Mouse (Mus musculus) liver, adult 2 months (tissue): ENCODE measurements around the gene Rims1. TPM values are rescaled to one million over a fixed set of nuclear protein-coding genes. Genes with fewer than 3 reads are reported as not detected.

Experiments
- DNase-seq: peaks from one replicate; pipeline ENCODE4 v3.0.0-alpha.2; 2011; ENCODE audit warnings: low read depth, low spot score; ENCODE audit errors: extremely low read depth
- H3K27ac ChIP-seq: fragments of 200-500 bp; replicated peaks from 2 replicates; pipeline ENCODE4 v1.5.1; 2012; ENCODE audit warnings: low read depth, mild to moderate bottlenecking, control low read depth, inconsistent platforms, low read length; ENCODE audit not compliant: insufficient read depth
- H3K27me3 ChIP-seq: fragments of 200-500 bp; 2 replicates; pipeline ENCODE4 v1.6.1; 2012; ENCODE audit warnings: mild to moderate bottlenecking, moderate library complexity, low read length, inconsistent platforms; ENCODE audit not compliant: control insufficient read depth, insufficient read depth
- H3K36me3 ChIP-seq: fragments of 200-500 bp; 2 replicates; pipeline ENCODE4 v1.6.1; 2012; ENCODE audit warnings: low read length, inconsistent platforms; ENCODE audit not compliant: control insufficient read depth, insufficient read depth
- H3K4me1 ChIP-seq: fragments of 200-500 bp; 2 replicates; pipeline ENCODE4 v1.6.1; 2011; ENCODE audit warnings: low read length; ENCODE audit not compliant: control insufficient read depth, insufficient read depth
- H3K4me3 ChIP-seq: fragments of 200-500 bp; 2 replicates; pipeline ENCODE4 v1.5.1; 2011; ENCODE audit warnings: low read depth, mild to moderate bottlenecking, control low read depth, low read length, moderate library complexity; ENCODE audit not compliant: insufficient read depth
- H3K79me2 ChIP-seq: fragments of 200-500 bp; 2 replicates; pipeline ENCODE4 v1.6.1; 2012; ENCODE audit warnings: inconsistent platforms, mild to moderate bottlenecking, low read length, moderate library complexity; ENCODE audit not compliant: control insufficient read depth, insufficient read depth
- H3K9ac ChIP-seq: fragments of 200-500 bp; 2 replicates; pipeline ENCODE4 v1.6.1; 2012; ENCODE audit warnings: low read depth, mild to moderate bottlenecking, control low read depth, inconsistent platforms, low read length
- CTCF ChIP-seq: fragments of 200-500 bp; IDR thresholded peaks from 2 replicates; pipeline ENCODE4 v1.5.1; 2011; ENCODE audit warnings: low read depth, low read length, control low read depth
- POLR2A ChIP-seq: fragments of 200-500 bp; IDR thresholded peaks from 2 replicates; pipeline ENCODE4 v1.6.1; 2011; ENCODE audit warnings: low read length, control low read depth; ENCODE audit not compliant: insufficient read depth; ENCODE audit errors: extremely low read depth
- WGBS: fragments of 180-500 bp; shearing (Covaris S2); methylation state at CpG from one replicate; pipeline ENCODE4 v1.1.7; 2018; 5-methylcytosine and 5-hydroxymethylcytosine counted together
- polyA plus RNA-seq: library from polyadenylated mRNA; depleted of rRNA; stranded (reverse); fragments of >200 nt; gene quantifications from 2 replicates; pipeline ENCODE4 v1.2.3, GENCODE M21; 2012
- total RNA-seq: library from RNA; depleted of rRNA; stranded (reverse); fragments of >200 nt; gene quantifications from 2 replicates; pipeline ENCODE4 v1.2.3, GENCODE M21; 2014

The Rims1 gene
- total and polyA plus RNA-seq, 2 experiments: under 0.01 TPM; not detected in 1

DNA sequence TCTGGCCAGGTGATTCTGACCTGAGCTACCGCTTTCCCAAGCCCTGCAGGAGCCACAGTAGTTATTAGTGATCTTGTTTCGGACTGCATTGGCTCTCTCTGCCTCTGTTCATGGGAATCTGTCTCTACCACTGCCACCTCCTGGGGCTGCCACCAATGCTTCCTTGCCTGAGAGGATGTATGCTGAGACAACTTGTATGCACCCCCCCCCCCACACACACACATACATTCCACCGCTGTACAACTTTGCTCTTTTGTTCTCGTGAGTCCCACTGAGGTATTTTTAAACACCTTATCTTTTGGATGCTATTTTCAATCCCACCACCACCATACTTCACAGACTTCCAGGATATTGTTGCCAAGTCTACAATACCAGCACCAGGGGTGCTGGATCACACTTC lies 122.3 kb downstream of the Rims1 start:
- WGBS: 79% methylated on average over 4 of the region's 4 CpGs

GRCm38 (mm10) chr1:22664196-22664595 lies 141.6 kb downstream of the Rims1 start:
- 86% methylated on average over 6 of the region's 6 CpGs for WGBS
- no peak overlapping the region for H3K27ac ChIP-seq
- H3K4me1 ChIP-seq: no peaks in the 10 kb centered on the region
- no peak overlapping the region for H3K4me3 ChIP-seq
- no peaks in the 10 kb centered on the region for H3K79me2 ChIP-seq
- H3K9ac ChIP-seq: no peak overlapping the region
- H3K36me3 ChIP-seq: no peaks in the 10 kb centered on the region
- H3K27me3 ChIP-seq: no peaks in the 10 kb centered on the region
- no peak for TF ChIP-seq POLR2A
- TF ChIP-seq CTCF: no peak
- DNase-seq: no peak

More for the DNA sequence above, 122.3 kb downstream of the Rims1 start:
- no peak for DNase-seq
- no peak for TF ChIP-seq POLR2A
- no peak for TF ChIP-seq CTCF
- H3K27ac ChIP-seq: no peak overlapping the region
- no peaks in the 10 kb centered on the region for H3K4me1 ChIP-seq
- H3K4me3 ChIP-seq: no peak overlapping the region
- H3K36me3 ChIP-seq: no peaks in the 10 kb centered on the region
- no peaks in the 10 kb centered on the region for H3K27me3 ChIP-seq
- no peak overlapping the region for H3K9ac ChIP-seq
- H3K79me2 ChIP-seq: no peaks in the 10 kb centered on the region

DNA sequence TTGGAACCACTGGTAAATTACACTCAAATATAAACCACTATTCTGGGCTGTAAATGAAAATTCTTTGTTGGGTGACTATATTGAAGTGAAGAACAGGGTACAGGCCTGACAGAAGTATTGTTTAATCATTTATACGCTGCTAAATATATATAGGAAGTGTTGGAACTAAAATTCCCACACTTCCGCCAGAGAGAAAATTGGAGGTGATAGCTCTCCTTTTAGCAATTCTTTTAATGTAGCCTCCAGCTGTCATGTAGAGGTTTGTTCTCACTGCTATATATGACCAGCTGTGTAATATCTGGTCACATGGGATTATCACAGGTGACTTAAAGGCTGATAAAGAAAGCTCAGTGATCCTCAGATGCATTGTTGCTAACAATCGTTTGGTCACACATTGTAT lies 144.0 kb downstream of the Rims1 start:
- Histone ChIP-seq H3K4me3 (no peak overlapping the region), H3K27me3 (no peaks in the 10 kb centered on the region), H3K4me1 (no peaks in the 10 kb centered on the region), H3K9ac (no peak overlapping the region), H3K79me2 (no peaks in the 10 kb centered on the region), H3K36me3 (no peaks in the 10 kb centered on the region), H3K27ac (no peak overlapping the region)
- no peak for DNase-seq
- no peak for TF ChIP-seq CTCF
- TF ChIP-seq POLR2A: no peak
- WGBS: 85% methylated on average over 3 of the region's 3 CpGs

GRCm38 (mm10) chr1:22655983-22656382 lies 149.8 kb downstream of the Rims1 start:
- no peaks in the 10 kb centered on the region for H3K4me1 ChIP-seq
- TF ChIP-seq POLR2A (no peak), CTCF (no peak)
- H3K79me2 ChIP-seq: no peaks in the 10 kb centered on the region
- no peaks in the 10 kb centered on the region for H3K27me3 ChIP-seq
- H3K36me3 ChIP-seq: no peaks in the 10 kb centered on the region
- DNase-seq: no peak
- no peak overlapping the region for H3K9ac ChIP-seq
- no peak overlapping the region for H3K4me3 ChIP-seq
- H3K27ac ChIP-seq: no peak overlapping the region

- Histone ChIP-seq H3K4me1 (no peaks in the 10 kb centered on the region), H3K4me3 (no peak overlapping the region), H3K79me2 (no peaks in the 10 kb centered on the region), H3K9ac (no peak overlapping the region), H3K27me3 (no peaks in the 10 kb centered on the region), H3K36me3 (no peaks in the 10 kb centered on the region), H3K27ac (no peak overlapping the region)
- no peak for DNase-seq
- 88% methylated on average over 9 of the region's 9 CpGs for WGBS
- TF ChIP-seq CTCF (no peak), POLR2A (no peak)
Observed at GRCm38 (mm10) chr1:22654903-22655302, 150.9 kb downstream of the Rims1 start.

DNA sequence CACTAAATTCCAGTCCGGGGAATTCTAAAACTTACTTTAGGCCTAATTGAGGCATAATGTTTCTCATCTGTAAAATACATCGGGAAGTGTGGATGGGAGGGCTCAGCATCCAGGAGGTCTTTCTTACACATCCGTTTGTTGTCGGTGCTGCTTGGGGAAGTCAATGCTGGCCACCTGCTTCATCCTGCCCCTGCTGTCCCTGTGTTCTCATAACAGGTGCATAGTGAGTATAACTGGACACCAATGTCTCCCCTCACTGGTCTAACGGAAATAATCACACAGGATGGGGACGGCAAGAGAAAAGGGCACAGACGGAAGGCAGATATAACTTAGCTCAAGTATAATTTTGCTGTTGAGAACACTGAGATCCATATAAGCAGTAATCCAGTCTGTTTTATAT lies 155.2 kb downstream of the Rims1 start:
- H3K27me3 ChIP-seq: no peaks in the 10 kb centered on the region
- H3K4me1 ChIP-seq: no peaks in the 10 kb centered on the region
- H3K9ac ChIP-seq: no peak overlapping the region
- no peak for DNase-seq
- H3K36me3 ChIP-seq: no peaks in the 10 kb centered on the region
- TF ChIP-seq CTCF: no peak
- TF ChIP-seq POLR2A: no peak
- no peak overlapping the region for H3K27ac ChIP-seq
- no peak overlapping the region for H3K4me3 ChIP-seq
- WGBS: 87% methylated on average over 7 of the region's 7 CpGs
- H3K79me2 ChIP-seq: no peaks in the 10 kb centered on the region
